Mouse (Mus musculus) gastrocnemius, adult 18-20 months (tissue): ENCODE measurements around the gene Bcl10. TPM values are rescaled to one million over a fixed set of nuclear protein-coding genes. Genes with fewer than 3 reads are reported as not detected.
"Not testable (repeated sequence)": the region's sequence is repeated elsewhere in the genome, so short reads cannot be mapped to it uniquely, and the experiment has no call there.

Source experiments
- DNase-seq: peaks from one replicate; pipeline ENCODE4 v3.0.0; 2021; ENCODE audit warnings: low spot score
- total RNA-seq, 2 experiments: library from RNA; stranded (reverse); gene quantifications; 2 replicates each; pipeline ENCODE4 v1.2.3; 2021

Bcl10 gene
- total RNA-seq, 2 experiments from 2014 or later = 9.4 to 9.7 TPM

- no peak for DNase-seq
Measured at GRCm38 (mm10) chr3:145947539-145948204, 25.1 kb downstream of the Bcl10 start.

- DNase-seq = peak; percentile 40
Measured at GRCm38 (mm10) chr3:145950034-145950814, 27.6 kb downstream of the Bcl10 start.

GRCm38 (mm10) chr3:145950815-145951130 is 28.2 kb downstream of the Bcl10 start:
- no peak for DNase-seq

- peak; percentile 67 for DNase-seq
Measured at GRCm38 (mm10) chr3:145951287-145952165, 28.9 kb downstream of the Bcl10 start.

- no peak for DNase-seq
Measured at GRCm38 (mm10) chr3:145952945-145953344, 30.3 kb downstream of the Bcl10 start.

- DNase-seq = no peak
Measured at GRCm38 (mm10) chr3:145953411-145953810, 30.8 kb downstream of the Bcl10 start.

GRCm38 (mm10) chr3:145959824-145960223 is 37.2 kb downstream of the Bcl10 start:
- no peak for DNase-seq

GRCm38 (mm10) chr3:145962411-145962810 is 39.8 kb downstream of the Bcl10 start:
- no peak for DNase-seq

- DNase-seq = no peak
Measured at GRCm38 (mm10) chr3:145963101-145964017, 40.8 kb downstream of the Bcl10 start.

GRCm38 (mm10) chr3:145964018-145964387 is 41.4 kb downstream of the Bcl10 start:
- peak; percentile 5 for DNase-seq

- no peak for DNase-seq
Measured at GRCm38 (mm10) chr3:145964473-145964872, 41.9 kb downstream of the Bcl10 start.

GRCm38 (mm10) chr3:145965583-145965982 is 43.0 kb downstream of the Bcl10 start:
- not testable (repeated sequence) for DNase-seq

GRCm38 (mm10) chr3:145966806-145967205 is 44.2 kb downstream of the Bcl10 start:
- DNase-seq = no peak

- DNase-seq = no peak
Measured at GRCm38 (mm10) chr3:145969031-145969501, 46.5 kb downstream of the Bcl10 start.

- no peak for DNase-seq
Measured at GRCm38 (mm10) chr3:145971501-145971900, 48.9 kb downstream of the Bcl10 start.

GRCm38 (mm10) chr3:145974986-145975385 is 52.4 kb downstream of the Bcl10 start:
- no peak for DNase-seq

Other genes starting within 250 kb of the Bcl10 start
- 1 to 10 TPM; 2.7 to 4.4 TPM for gene Ddah1, start 164.1 kb upstream of the Bcl10 start, total RNA-seq
- gene 2410004B18Rik, start 15.2 kb downstream of the Bcl10 start, total RNA-seq = 10 to 100 TPM; 17.3 to 19.5 TPM
- under 1 TPM; 0.73 to 0.93 TPM for gene Syde2, start 65.1 kb downstream of the Bcl10 start, total RNA-seq
- not detected for gene Wdr63, start 185.3 kb downstream of the Bcl10 start, total RNA-seq
- not detected for gene Mcoln3, start 194.6 kb downstream of the Bcl10 start, total RNA-seq
- not detected for gene Mcoln2, start 227.0 kb downstream of the Bcl10 start, total RNA-seq